Mouse (Mus musculus) E14TG2a.4 (cell line): ENCODE measurements around the gene Rasal1.

ENCODE experiments used
- CTCF ChIP-seq: conservative IDR thresholded peaks from 2 replicates; pipeline ENCODE4 v1.5.1; 2014; ENCODE audit warnings: low read length
- NANOG ChIP-seq: IDR thresholded peaks from 2 replicates; pipeline ENCODE4 v1.6.1; 2014; ENCODE audit warnings: borderline replicate concordance, low read length, mixed read lengths
- POU5F1 ChIP-seq: IDR thresholded peaks from 2 replicates; pipeline ENCODE4 v1.6.1; 2014; ENCODE audit warnings: low read length, borderline replicate concordance

GRCm38 (mm10) chr5:120687897-120688296 is 39.3 kb downstream of the Rasal1 start:
- no peak for TF ChIP-seq CTCF
- TF ChIP-seq NANOG = no peak
- no peak for TF ChIP-seq POU5F1
